Mouse (Mus musculus): ENCODE measurements at regions not wholly inside any gene's neighbourhood (a gene's known extent, or its start where the extent isn't known, plus 50 kb on each side); places are given as distances from the start of the nearest gene placed in this dataset.

DNA sequence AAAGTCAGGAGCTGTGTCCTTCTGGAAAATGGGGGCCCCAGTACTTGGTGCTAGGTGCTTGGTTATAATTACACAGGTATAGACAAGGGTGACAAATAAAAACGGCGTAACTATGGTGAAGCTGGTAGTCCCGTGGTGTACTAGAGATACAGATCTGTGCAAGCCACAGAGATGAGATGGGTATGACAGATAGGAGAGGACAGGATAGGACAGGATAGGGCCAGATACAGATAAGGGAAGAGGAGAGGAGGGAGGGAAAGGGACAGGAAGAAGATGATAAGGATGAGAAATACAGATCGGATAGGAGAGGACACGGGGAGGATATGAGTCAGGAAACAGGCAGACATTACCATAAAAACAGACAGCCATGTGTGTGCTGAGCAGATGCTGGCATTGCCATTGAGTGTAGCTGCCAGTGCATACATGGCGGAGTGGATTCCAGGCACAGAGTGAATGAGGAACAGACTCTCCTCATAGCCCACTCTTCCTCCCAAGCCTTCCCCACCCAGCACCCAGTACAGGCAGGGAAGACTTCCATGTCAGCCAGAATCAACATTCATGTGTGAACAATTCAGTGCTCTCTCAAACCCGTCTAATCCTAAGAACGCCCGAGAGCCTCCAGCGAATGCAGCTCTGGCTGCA lies 231.9 kb upstream of the Cdh4 start:
- no peaks in the 10 kb centered on the region for H3K4me1 ChIP-seq (replicated peaks; ENCODE audit: control insufficient read depth, insufficient read depth, low read length)
- H3K9me3 ChIP-seq (ENCODE audit: control insufficient read depth, low read length): no peaks in the 10 kb centered on the region
- no peak overlapping the region for H3K4me3 ChIP-seq (replicated peaks; ENCODE audit: low read length)
- no peak overlapping the region for H3K4me2 ChIP-seq (replicated peaks)
- no peaks in the 10 kb centered on the region for H3K36me3 ChIP-seq (replicated peaks; ENCODE audit: control insufficient read depth, insufficient read depth)
- ATAC-seq (ENCODE audit: low FRiP score) (no peak), DNase-seq (ENCODE audit: low spot score) (no peak)
- H3K27ac ChIP-seq: no peak overlapping the region
- H3K9ac ChIP-seq: no peak overlapping the region
- WGBS: 86% methylated on average over 10 of the region's 10 CpGs
- no peaks in the 10 kb centered on the region for H3K27me3 ChIP-seq (ENCODE audit: control insufficient read depth, insufficient read depth, low read length)

DNA sequence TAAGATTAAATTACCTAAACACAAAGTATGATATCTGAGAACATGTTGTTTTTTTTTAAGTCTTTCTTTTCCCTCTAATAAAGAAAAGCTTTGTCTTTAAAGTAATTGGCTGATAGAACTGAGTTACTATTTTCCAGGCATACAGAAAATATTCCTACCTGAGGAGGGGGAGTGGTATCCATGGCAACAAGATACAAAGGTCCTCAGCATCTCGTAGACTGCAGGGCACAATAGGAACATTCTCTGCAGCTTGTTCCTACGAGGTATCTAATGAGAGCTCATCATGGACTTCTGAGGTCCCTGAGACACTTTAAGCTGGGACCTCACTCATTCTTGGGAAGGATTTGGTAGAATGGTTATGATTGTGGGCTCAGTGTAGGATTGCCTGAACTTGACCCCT lies 225.5 kb upstream of the Cdh4 start:
- Histone ChIP-seq H3K36me3 (replicated peaks; ENCODE audit: control insufficient read depth, insufficient read depth) (no peaks in the 10 kb centered on the region), H3K4me3 (replicated peaks; ENCODE audit: low read length) (no peak overlapping the region), H3K27me3 (ENCODE audit: control insufficient read depth, insufficient read depth, low read length) (no peaks in the 10 kb centered on the region), H3K4me1 (replicated peaks; ENCODE audit: control insufficient read depth, insufficient read depth, low read length) (0 out of 2 replicates have a peak, but pooled peaks cover 4% of the 10 kb centered on the region), H3K27ac (no peak overlapping the region), H3K9ac (no peak overlapping the region), H3K4me2 (replicated peaks) (no peak overlapping the region), H3K9me3 (ENCODE audit: control insufficient read depth, low read length) (no peaks in the 10 kb centered on the region)
- 3% methylated on average over 2 of the region's 2 CpGs for WGBS
- DNase-seq (ENCODE audit: low spot score) (no peak), ATAC-seq (ENCODE audit: low FRiP score) (no peak)

DNA sequence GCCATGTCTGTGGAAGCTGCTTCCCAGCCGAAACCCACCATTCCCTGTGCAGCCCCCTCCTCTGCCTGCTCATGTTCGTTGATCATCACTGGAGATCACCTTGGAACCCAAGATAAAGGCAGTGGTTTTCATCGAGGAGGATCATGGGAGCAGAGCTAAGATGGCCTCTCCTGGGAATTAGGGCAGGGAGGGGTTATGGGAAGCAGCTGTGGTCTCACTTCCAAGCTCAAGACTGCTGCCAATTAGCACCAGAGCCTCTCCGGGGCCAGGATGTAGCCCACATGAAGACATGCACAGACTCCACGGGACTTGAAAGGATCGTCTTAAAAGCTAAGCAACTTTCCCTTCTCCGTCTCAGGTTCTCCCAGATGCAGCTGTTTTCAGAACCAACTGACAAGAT lies 214.1 kb upstream of the Cdh4 start:
- no peak for ATAC-seq (ENCODE audit: low FRiP score)
- Histone ChIP-seq H3K9me3 (ENCODE audit: control insufficient read depth, low read length) (no peaks in the 10 kb centered on the region), H3K4me2 (replicated peaks) (no peak overlapping the region), H3K4me3 (replicated peaks; ENCODE audit: low read length) (no peak overlapping the region), H3K27me3 (ENCODE audit: control insufficient read depth, insufficient read depth, low read length) (no peaks in the 10 kb centered on the region), H3K4me1 (replicated peaks; ENCODE audit: control insufficient read depth, insufficient read depth, low read length) (0 out of 2 replicates have a peak, but pooled peaks cover 3% of the 10 kb centered on the region), H3K36me3 (replicated peaks; ENCODE audit: control insufficient read depth, insufficient read depth) (no peaks in the 10 kb centered on the region), H3K27ac (no peak overlapping the region), H3K9ac (no peak overlapping the region)
- WGBS: 76% methylated on average over 7 of the region's 7 CpGs
- no peak for DNase-seq (ENCODE audit: low spot score)

DNA sequence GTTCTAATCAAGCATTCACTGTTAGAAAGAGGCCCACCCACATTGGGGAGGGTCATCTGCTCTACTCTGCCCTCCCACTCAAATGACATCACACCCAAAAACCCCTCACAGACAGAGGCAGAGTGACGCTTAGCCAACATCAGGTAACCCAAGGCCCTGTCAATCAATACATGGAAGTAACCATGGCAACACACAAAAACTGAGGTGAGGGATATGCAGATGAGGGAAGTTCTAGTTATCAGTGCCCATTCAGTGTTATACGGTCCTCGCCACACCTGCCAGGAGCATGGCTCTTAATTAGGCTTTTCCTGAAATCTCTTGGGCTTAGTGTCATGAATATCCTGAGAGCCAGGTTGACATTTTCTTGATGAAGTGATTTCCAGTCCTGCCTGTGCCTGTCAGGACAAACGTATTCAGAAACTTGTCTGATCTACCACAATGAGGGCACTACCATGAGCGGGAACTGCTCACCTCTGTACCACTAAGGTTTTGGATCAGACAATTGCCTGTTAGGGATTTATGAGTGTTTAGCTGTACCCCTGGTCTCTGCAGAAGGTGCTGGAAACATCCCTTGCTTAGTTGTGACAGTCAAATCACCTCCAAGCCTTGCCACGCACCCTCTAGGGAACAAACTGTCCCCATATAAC lies 210.4 kb upstream of the Cdh4 start:
- Histone ChIP-seq H3K4me1 (replicated peaks; ENCODE audit: control insufficient read depth, insufficient read depth, low read length) (0 out of 2 replicates have a peak, but pooled peaks cover 3% of the 10 kb centered on the region), H3K4me2 (replicated peaks) (no peak overlapping the region), H3K27me3 (ENCODE audit: control insufficient read depth, insufficient read depth, low read length) (no peaks in the 10 kb centered on the region), H3K4me3 (replicated peaks; ENCODE audit: low read length) (no peak overlapping the region), H3K9me3 (ENCODE audit: control insufficient read depth, low read length) (no peaks in the 10 kb centered on the region), H3K36me3 (replicated peaks; ENCODE audit: control insufficient read depth, insufficient read depth) (no peaks in the 10 kb centered on the region), H3K27ac (no peak overlapping the region), H3K9ac (no peak overlapping the region)
- DNase-seq (ENCODE audit: low spot score): no peak
- WGBS: 65% methylated on average over 6 of the region's 6 CpGs
- ATAC-seq (ENCODE audit: low FRiP score): no peak

DNA sequence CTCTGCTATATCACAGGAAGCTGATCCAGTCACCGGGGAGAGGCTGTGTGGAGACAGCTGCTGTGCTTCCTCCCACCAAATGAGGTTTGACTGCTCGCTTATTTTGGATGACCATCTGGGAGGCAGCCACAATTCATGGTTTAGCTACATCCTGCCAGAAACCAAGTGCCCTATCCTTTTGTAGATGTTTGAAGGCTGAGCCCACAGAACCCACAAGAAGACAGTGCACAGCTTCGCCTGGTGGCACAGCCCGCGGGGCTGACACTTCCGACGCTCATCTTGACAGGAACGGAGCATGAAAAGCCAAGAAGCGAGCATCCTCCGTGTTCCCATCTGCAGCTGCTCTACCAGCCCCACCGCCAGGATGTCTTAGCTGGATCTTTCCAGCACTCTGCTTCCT lies 204.1 kb upstream of the Cdh4 start:
- ATAC-seq (ENCODE audit: low FRiP score) (no peak), DNase-seq (ENCODE audit: low spot score) (no peak)
- H3K9ac ChIP-seq: no peak overlapping the region
- no peaks in the 10 kb centered on the region for H3K9me3 ChIP-seq (ENCODE audit: control insufficient read depth, low read length)
- no peak overlapping the region for H3K4me2 ChIP-seq (replicated peaks)
- H3K36me3 ChIP-seq (replicated peaks; ENCODE audit: control insufficient read depth, insufficient read depth): no peaks in the 10 kb centered on the region
- WGBS: 90% methylated on average over 11 of the region's 11 CpGs
- no peak overlapping the region for H3K27ac ChIP-seq
- H3K4me3 ChIP-seq (replicated peaks; ENCODE audit: low read length): no peak overlapping the region
- no peaks in the 10 kb centered on the region for H3K27me3 ChIP-seq (ENCODE audit: control insufficient read depth, insufficient read depth, low read length)
- no peaks in the 10 kb centered on the region for H3K4me1 ChIP-seq (replicated peaks; ENCODE audit: control insufficient read depth, insufficient read depth, low read length)

DNA sequence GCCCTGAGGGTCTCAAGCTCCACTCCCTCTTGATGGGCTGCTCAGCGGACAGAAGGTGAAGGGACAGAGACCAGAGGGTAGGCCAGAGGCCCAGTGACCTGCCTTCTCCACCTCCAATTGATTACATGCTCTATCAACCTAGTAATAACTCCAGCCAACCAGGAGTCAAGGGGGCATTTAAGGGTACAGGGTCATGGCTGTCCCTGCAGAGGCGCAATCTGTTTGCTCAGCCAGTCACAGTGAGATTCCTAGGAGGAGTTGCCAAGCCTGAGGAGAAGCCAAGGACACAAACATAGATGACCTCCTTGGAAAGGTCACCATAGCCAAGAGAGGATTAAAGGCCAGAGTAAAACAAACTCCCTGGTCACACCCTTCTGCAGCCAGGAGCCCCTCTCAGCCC lies 181.3 kb upstream of the Cdh4 start:
- no peak overlapping the region for H3K4me2 ChIP-seq (replicated peaks)
- H3K27ac ChIP-seq: no peak overlapping the region
- H3K27me3 ChIP-seq (ENCODE audit: control insufficient read depth, insufficient read depth, low read length): no peaks in the 10 kb centered on the region
- H3K4me3 ChIP-seq (replicated peaks; ENCODE audit: low read length): no peak overlapping the region
- no peaks in the 10 kb centered on the region for H3K36me3 ChIP-seq (replicated peaks; ENCODE audit: control insufficient read depth, insufficient read depth)
- no peaks in the 10 kb centered on the region for H3K4me1 ChIP-seq (replicated peaks; ENCODE audit: control insufficient read depth, insufficient read depth, low read length)
- no peak overlapping the region for H3K9ac ChIP-seq
- no peaks in the 10 kb centered on the region for H3K9me3 ChIP-seq (ENCODE audit: control insufficient read depth, low read length)
- no peak for ATAC-seq (ENCODE audit: low FRiP score)
- 74% methylated on average over 2 of the region's 2 CpGs for WGBS
- no peak for DNase-seq (ENCODE audit: low spot score)

DNA sequence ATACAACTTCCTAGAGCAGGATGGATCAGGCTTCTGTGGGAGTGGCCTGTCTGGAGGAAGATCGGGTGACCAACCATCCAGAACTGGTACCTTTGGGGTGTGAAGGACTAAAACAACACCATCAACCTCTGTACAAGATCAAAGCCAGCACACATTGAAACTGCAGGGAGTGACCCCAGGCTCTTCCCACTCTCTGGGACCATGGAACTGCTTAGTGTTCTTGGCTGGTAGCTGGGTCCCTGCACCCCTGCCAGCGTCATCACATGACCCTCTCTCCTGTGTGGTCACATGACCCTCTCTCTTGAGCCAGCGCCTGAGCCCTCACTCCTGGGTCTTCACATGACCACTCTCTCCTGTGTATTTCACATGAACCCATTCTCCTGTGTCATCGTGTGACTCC lies 178.3 kb upstream of the Cdh4 start:
- ATAC-seq (ENCODE audit: low FRiP score) (no peak), DNase-seq (ENCODE audit: low spot score) (no peak)
- Histone ChIP-seq H3K36me3 (replicated peaks; ENCODE audit: control insufficient read depth, insufficient read depth) (no peaks in the 10 kb centered on the region), H3K9ac (no peak overlapping the region), H3K4me3 (replicated peaks; ENCODE audit: low read length) (no peak overlapping the region), H3K9me3 (ENCODE audit: control insufficient read depth, low read length) (no peaks in the 10 kb centered on the region), H3K4me2 (replicated peaks) (no peak overlapping the region), H3K27ac (no peak overlapping the region), H3K27me3 (ENCODE audit: control insufficient read depth, insufficient read depth, low read length) (no peaks in the 10 kb centered on the region), H3K4me1 (replicated peaks; ENCODE audit: control insufficient read depth, insufficient read depth, low read length) (no peaks in the 10 kb centered on the region)
- 83% methylated on average over 4 of the region's 4 CpGs for WGBS

DNA sequence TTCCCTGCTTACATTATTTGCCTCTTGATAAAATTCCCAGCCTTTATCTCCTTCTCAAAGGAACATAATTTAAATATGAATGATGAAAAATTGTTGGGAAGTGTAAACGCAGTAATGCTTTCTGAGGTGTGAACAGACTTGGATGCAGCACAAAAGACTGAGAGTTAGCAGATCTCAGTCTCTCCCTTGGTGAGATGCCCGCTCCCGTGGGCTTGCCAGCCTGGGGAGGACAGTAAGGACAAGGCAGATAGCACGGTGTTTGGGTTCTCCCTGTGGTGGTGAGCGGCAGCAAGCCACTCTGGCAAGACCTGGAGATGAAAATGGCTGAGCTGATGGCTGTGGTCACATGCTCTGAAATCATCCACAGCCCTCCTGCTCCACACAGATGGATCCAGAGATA lies 176.8 kb upstream of the Cdh4 start:
- H3K36me3 ChIP-seq (replicated peaks; ENCODE audit: control insufficient read depth, insufficient read depth): no peaks in the 10 kb centered on the region
- H3K4me3 ChIP-seq (replicated peaks; ENCODE audit: low read length): no peak overlapping the region
- H3K4me2 ChIP-seq (replicated peaks): no peak overlapping the region
- WGBS: 47% methylated on average over 5 of the region's 5 CpGs
- H3K27me3 ChIP-seq (ENCODE audit: control insufficient read depth, insufficient read depth, low read length): no peaks in the 10 kb centered on the region
- no peaks in the 10 kb centered on the region for H3K9me3 ChIP-seq (ENCODE audit: control insufficient read depth, low read length)
- no peak overlapping the region for H3K27ac ChIP-seq
- no peak overlapping the region for H3K9ac ChIP-seq
- DNase-seq (ENCODE audit: low spot score) (no peak), ATAC-seq (ENCODE audit: low FRiP score) (no peak)
- no peaks in the 10 kb centered on the region for H3K4me1 ChIP-seq (replicated peaks; ENCODE audit: control insufficient read depth, insufficient read depth, low read length)

DNA sequence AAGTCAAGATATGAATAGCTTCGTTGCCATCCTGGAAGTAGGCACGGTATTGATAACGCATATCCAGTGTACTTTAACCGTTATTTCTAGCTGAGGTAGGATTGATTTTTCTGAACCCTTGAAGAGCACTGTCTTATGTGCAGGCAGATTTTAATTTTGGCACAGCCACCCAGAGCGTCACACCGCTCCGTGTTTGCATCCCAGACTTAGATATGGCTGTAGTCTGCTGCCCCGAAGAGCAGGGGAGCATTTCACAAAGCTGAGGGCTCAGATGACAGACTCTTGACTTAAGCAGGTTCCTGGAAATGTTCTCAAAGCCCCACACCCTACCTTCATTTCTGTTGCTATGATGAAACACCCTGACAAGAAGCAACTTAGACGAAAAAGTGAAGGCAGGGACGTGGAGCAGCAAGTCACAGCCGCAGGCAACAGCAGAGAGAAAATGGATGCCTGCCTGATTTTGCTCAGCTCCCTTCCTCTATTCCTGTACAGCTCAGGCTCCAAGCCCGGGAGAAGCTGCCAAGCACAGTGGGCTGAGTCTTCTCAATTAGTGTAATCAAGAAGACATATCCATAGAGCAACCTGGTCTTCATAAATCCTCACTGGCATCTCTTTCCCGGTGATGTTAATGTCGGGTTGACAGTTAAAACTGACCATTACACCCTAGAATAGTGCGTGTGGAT lies 164.9 kb upstream of the Cdh4 start:
- Histone ChIP-seq H3K4me2 (replicated peaks) (no peak overlapping the region), H3K9me3 (ENCODE audit: control insufficient read depth, low read length) (no peaks in the 10 kb centered on the region), H3K9ac (no peak overlapping the region), H3K4me1 (replicated peaks; ENCODE audit: control insufficient read depth, insufficient read depth, low read length) (no peaks in the 10 kb centered on the region), H3K4me3 (replicated peaks; ENCODE audit: low read length) (no peak overlapping the region), H3K36me3 (replicated peaks; ENCODE audit: control insufficient read depth, insufficient read depth) (no peaks in the 10 kb centered on the region), H3K27ac (no peak overlapping the region), H3K27me3 (ENCODE audit: control insufficient read depth, insufficient read depth, low read length) (no peaks in the 10 kb centered on the region)
- ATAC-seq (ENCODE audit: low FRiP score): no peak
- WGBS: 89% methylated on average over 15 of the region's 15 CpGs
- no peak for DNase-seq (ENCODE audit: low spot score)

Measured in hindbrain, embryonic 14.5 days (tissue).